Mouse (Mus musculus): ENCODE results near the gene 1700008O03Rik.

DNA sequence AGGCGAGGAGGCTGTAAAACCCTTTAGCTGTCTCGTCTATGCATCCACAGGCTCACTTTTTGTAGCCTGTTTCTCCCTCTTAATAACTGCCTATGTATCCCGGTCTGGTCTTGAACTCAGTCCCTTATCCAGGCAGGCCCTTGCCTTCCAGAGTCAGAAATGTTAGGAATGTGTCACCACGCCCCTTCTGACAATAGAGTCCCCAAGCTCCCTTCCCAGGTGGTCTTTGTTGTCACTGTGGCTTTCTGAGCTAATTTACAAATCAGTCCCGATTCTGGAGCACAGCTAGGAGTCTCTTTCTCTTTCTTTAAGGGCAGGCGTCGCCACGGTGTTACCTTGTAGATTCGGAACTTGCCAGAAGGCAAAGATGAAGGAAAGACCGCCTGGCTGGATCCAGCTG lies 10.4 kb downstream of the 1700008O03Rik start:
- TF ChIP-seq CTCF (IDR thresholded peaks at IDR 0.05; ENCODE audit: borderline replicate concordance, insufficient read depth, low read length) (no peak), POLR2A (IDR thresholded peaks at IDR 0.05; ENCODE audit: low read depth, low read length) (no peak)
